Mouse (Mus musculus) heart, adult 2 months (tissue): ENCODE measurements around the gene Sptb.

Source experiments
- EP300 ChIP-seq: fragments of 200-500 bp; IDR thresholded peaks from 2 replicates; pipeline ENCODE4 v1.6.1; 2011; ENCODE audit warnings: low read depth, low read length, control low read depth; ENCODE audit not compliant: insufficient read depth
- POLR2A ChIP-seq: fragments of 200-500 bp; IDR thresholded peaks from 2 replicates; pipeline ENCODE4 v1.6.1; 2011; ENCODE audit warnings: mild to moderate bottlenecking, low read depth, low read length, control low read depth; ENCODE audit not compliant: insufficient read depth

DNA sequence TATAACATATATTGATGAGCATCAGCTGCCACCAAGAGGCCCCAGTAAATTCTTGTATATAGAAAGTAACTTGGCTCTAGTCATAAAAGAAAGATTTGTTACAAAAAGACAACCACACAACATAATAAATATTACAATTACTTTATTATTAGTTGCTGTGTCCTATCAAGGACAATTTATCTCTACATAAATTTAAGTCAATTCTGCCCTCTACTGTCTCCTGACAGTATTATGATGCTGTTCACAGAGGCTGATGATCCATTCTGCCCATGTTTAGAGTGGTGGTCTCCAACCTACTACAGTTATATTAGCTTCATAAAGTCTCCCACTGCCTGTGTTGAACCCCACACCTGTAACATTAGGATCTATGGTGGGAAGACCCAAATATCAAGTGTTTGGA is 10.2 kb upstream of the Sptb start:
- TF ChIP-seq POLR2A, result no peak
- TF ChIP-seq EP300, result no peak
